Mouse (Mus musculus) mammary gland, adult 2 months (tissue): ENCODE results near the gene Sv2a. TPM values are rescaled to one million over a fixed set of nuclear protein-coding genes. Genes with fewer than 3 reads are reported as not detected.

Experiments used
- polyA plus RNA-seq: library from polyadenylated mRNA; depleted of rRNA; stranded (reverse); fragments of >200 nt; gene quantifications from 2 replicates; pipeline ENCODE4 v1.2.3, GENCODE M21; 2012; ENCODE audit warnings: low replicate concordance; rRNA removed

Sv2a gene
- 1.4 and 1.5 TPM in 2 replicates for polyA plus RNA-seq

GRCm38 (mm10) chr3:96180727-96181477 is at the start of gene Sv2a:
Sv2a (plus strand) TSS chr3:96181151.

GRCm38 (mm10) chr3:96161869-96162840 is 18.8 kb upstream of the Sv2a start, which contains the start of gene Mtmr11:
Mtmr11 (plus strand) TSS chr3:96162004.

GRCm38 (mm10) chr3:96172197-96173178 is 8.5 kb upstream of the Sv2a start, which contains the start of gene Sf3b4:
Sf3b4 (plus strand) TSS chr3:96172332.

GRCm38 (mm10) chr3:96219661-96220130 is 38.7 kb downstream of the Sv2a start, which contains the start of the genes Bola1 and Hist2h2ab:
Bola1 (minus strand) TSS chr3:96219709.
Hist2h2ab (plus strand) TSS chr3:96219865.

GRCm38 (mm10) chr3:96220765-96221639 is 40.1 kb downstream of the Sv2a start, which contains the start of the genes Hist2h2ac and Hist2h2be:
Hist2h2ac (minus strand) TSS chr3:96220880.
Hist2h2be (plus strand) TSS chr3:96221119.

GRCm38 (mm10) chr3:96238954-96239793 is 58.2 kb downstream of the Sv2a start, which contains the start of gene Hist2h3c2:
Hist2h3c2 (minus strand) TSS chr3:96239127.

GRCm38 (mm10) chr3:96239949-96240798 is 59.2 kb downstream of the Sv2a start, which contains the start of gene Hist2h2aa2:
Hist2h2aa2 (minus strand) TSS chr3:96240276.

Other genes with a start within 250 kb of the Sv2a start
- 53.2 and 72.6 TPM in 2 replicates for gene Plekho1, start 185.2 kb upstream of the Sv2a start, polyA plus RNA-seq
- 4.3 and 7.9 TPM in 2 replicates for gene Vps45, start 122.7 kb upstream of the Sv2a start, polyA plus RNA-seq
- 10.1 and 22.4 TPM in 2 replicates for gene Otud7b, start 76.6 kb upstream of the Sv2a start, polyA plus RNA-seq
- gene Mtmr11, start 19.1 kb upstream of the Sv2a start, polyA plus RNA-seq, result 10.8 and 22.4 TPM in 2 replicates
- 64.9 and 128 TPM in 2 replicates for gene Sf3b4, start 8.8 kb upstream of the Sv2a start, polyA plus RNA-seq
- gene Bola1, start 38.6 kb downstream of the Sv2a start, polyA plus RNA-seq, result 36.4 and 85.0 TPM in 2 replicates
- 3.1 TPM in 1 of 2 replicates, not detected in the other for gene Hist2h2ab, start 38.7 kb downstream of the Sv2a start, polyA plus RNA-seq
- 2.5 and 23.4 TPM in 2 replicates for gene Hist2h2ac, start 39.7 kb downstream of the Sv2a start, polyA plus RNA-seq
- gene Hist2h2be, start 40.0 kb downstream of the Sv2a start, polyA plus RNA-seq, result 4.8 and 7.8 TPM in 2 replicates
- 25.1 and 89.4 TPM in 2 replicates for gene Hist2h3c2, start 58.0 kb downstream of the Sv2a start, polyA plus RNA-seq
- gene Hist2h2aa2, start 59.1 kb downstream of the Sv2a start, polyA plus RNA-seq, result 28.8 and 350 TPM in 2 replicates
- 270 and 607 TPM in 2 replicates for gene Hist2h2aa1, start 64.3 kb downstream of the Sv2a start, polyA plus RNA-seq
- gene Hist2h3c1, start 65.5 kb downstream of the Sv2a start, polyA plus RNA-seq, result not detected in 2 replicates
- gene Hist2h4, start 82.2 kb downstream of the Sv2a start, polyA plus RNA-seq, result 2.7 and 10.1 TPM in 2 replicates
- 20.1 and 116 TPM in 2 replicates for gene Hist2h3b, start 87.5 kb downstream of the Sv2a start, polyA plus RNA-seq
- 1.1 and 3.8 TPM in 2 replicates for gene Hist2h2bb, start 88.6 kb downstream of the Sv2a start, polyA plus RNA-seq
- 4.5 and 11.6 TPM in 2 replicates for gene Fcgr1, start 112.8 kb downstream of the Sv2a start, polyA plus RNA-seq